Mouse (Mus musculus) stomach, embryonic 14.5 days (tissue): ENCODE measurements around the gene Sept9. TPM values are rescaled to one million over a fixed set of nuclear protein-coding genes. Genes with fewer than 3 reads are reported as not detected.
"Not testable (repeated sequence)": the region's sequence is repeated elsewhere in the genome, so short reads cannot be mapped to it uniquely, and the experiment has no call there.

Experiments
- ATAC-seq: fragments of 200-750 bp; cut with Nextera tagmentation; 2 replicates; pipeline ENCODE4 v1.8.0; 2017; ENCODE audit warnings: low read depth, moderate TSS enrichment; ENCODE audit not compliant: insufficient number of reproducible peaks, insufficient read depth, low FRiP score
- H3K27ac ChIP-seq: fragments of 300-500 bp; sonication (generic); 2 replicates; pipeline ENCODE4 v1.5.1; 2014; ENCODE audit warnings: mild to moderate bottlenecking, low read length, moderate library complexity, mixed read lengths
- H3K27me3 ChIP-seq: fragments of 300-500 bp; sonication (generic); 2 replicates; pipeline ENCODE4 v1.6.1; 2014; ENCODE audit warnings: low read length, control low read depth, mixed read lengths; ENCODE audit not compliant: control insufficient read depth, insufficient read depth
- H3K36me3 ChIP-seq: fragments of 300-500 bp; sonication (generic); 2 replicates; pipeline ENCODE4 v1.6.1; 2014; ENCODE audit warnings: mild to moderate bottlenecking, control low read depth, low read length, moderate library complexity, mixed read lengths; ENCODE audit not compliant: control insufficient read depth, insufficient read depth
- H3K4me1 ChIP-seq: fragments of 300-500 bp; sonication (generic); 2 replicates; pipeline ENCODE4 v1.6.1; 2014; ENCODE audit warnings: low read length, control low read depth, mixed read lengths; ENCODE audit not compliant: control insufficient read depth, insufficient read depth
- H3K4me2 ChIP-seq: fragments of 300-500 bp; sonication (generic); replicated peaks from 2 replicates; pipeline ENCODE4 v1.6.1; 2014; ENCODE audit warnings: low read depth, low read length, control low read depth
- H3K4me3 ChIP-seq: fragments of 300-500 bp; sonication (generic); 2 replicates; pipeline ENCODE4 v1.5.1; 2014; ENCODE audit warnings: low read depth, low read length, control low read depth
- H3K9ac ChIP-seq: fragments of 300-500 bp; sonication (generic); replicated peaks from 2 replicates; pipeline ENCODE4 v1.6.1; 2014; ENCODE audit warnings: low read depth, mild to moderate bottlenecking, control low read depth, low read length, moderate library complexity, mixed read lengths
- H3K9me3 ChIP-seq: fragments of 300-500 bp; sonication (generic); 2 replicates; pipeline ENCODE4 v1.6.1; 2016; ENCODE audit warnings: low read depth, low read length, control low read depth; ENCODE audit not compliant: control insufficient read depth
- WGBS: fragments of 180-500 bp; shearing (Covaris S2); extraction: QIAGEN DNeasy Blood & Tissue Kit; methylation state at CpG from one replicate; pipeline ENCODE4 v1.1.7; 2014; 5-methylcytosine and 5-hydroxymethylcytosine counted together
- polyA plus RNA-seq: library from polyadenylated mRNA; unstranded; fragments of >200 nt; fragmentation: Nextera tagmentation; extraction: Ambion mirVana; gene quantifications from 2 replicates; pipeline ENCODE4 v1.2.1, GENCODE M21; 2014

The Sept9 gene
- polyA plus RNA-seq, 1 experiment from 2014 or later: 106 TPM

GRCm38 (mm10) chr11:117341218-117341617, 141.8 kb downstream of the Sept9 start:
- H3K4me2 ChIP-seq: no peak overlapping the region
- WGBS: 72% methylated on average over 7 of the region's 7 CpGs
- no peak overlapping the region for H3K4me3 ChIP-seq
- H3K27me3 ChIP-seq: no peaks in the 10 kb centered on the region
- H3K4me1 ChIP-seq: peaks cover 55% of the 10 kb centered on the region
- H3K36me3 ChIP-seq: no peaks in the 10 kb centered on the region; the same call in 1 of the 2 replicates
- no peaks in the 10 kb centered on the region for H3K9me3 ChIP-seq
- H3K27ac ChIP-seq: no peak overlapping the region
- no peak overlapping the region for H3K9ac ChIP-seq
- no peak for ATAC-seq

GRCm38 (mm10) chr11:117342076-117342475, 142.6 kb downstream of the Sept9 start:
- no peaks in the 10 kb centered on the region; the same call in 1 of the 2 replicates for H3K36me3 ChIP-seq

GRCm38 (mm10) chr11:117342490-117342889, 143.0 kb downstream of the Sept9 start:
- not testable (repeated sequence) for H3K4me3 ChIP-seq, H3K36me3 ChIP-seq, H3K9ac ChIP-seq, H3K27me3 ChIP-seq, H3K27ac ChIP-seq, ATAC-seq, H3K9me3 ChIP-seq, H3K4me2 ChIP-seq
- peaks cover 64% of the 10 kb centered on the region for H3K4me1 ChIP-seq
- 95% methylated on average over 6 of the region's 6 CpGs for WGBS

More at GRCm38 (mm10) chr11:117342076-117342475, 142.6 kb downstream of the Sept9 start:
- WGBS: 87% methylated on average over 7 of the region's 7 CpGs
- H3K4me3 ChIP-seq: no peak overlapping the region
- no peaks in the 10 kb centered on the region for H3K27me3 ChIP-seq
- no peak overlapping the region for H3K9ac ChIP-seq
- no peak for ATAC-seq
- peaks cover 60% of the 10 kb centered on the region for H3K4me1 ChIP-seq
- no peak overlapping the region for H3K27ac ChIP-seq
- no peaks in the 10 kb centered on the region for H3K9me3 ChIP-seq
- H3K4me2 ChIP-seq: no peak overlapping the region

GRCm38 (mm10) chr11:117343800-117344199, 144.3 kb downstream of the Sept9 start:
- ATAC-seq: no peak
- Histone ChIP-seq H3K4me2 (no peak overlapping the region), H3K9ac (no peak overlapping the region), H3K4me3 (no peak overlapping the region), H3K27me3 (no peaks in the 10 kb centered on the region), H3K36me3 (no peaks in the 10 kb centered on the region; the same call in 1 of the 2 replicates), H3K9me3 (no peaks in the 10 kb centered on the region), H3K4me1 (peaks cover 65% of the 10 kb centered on the region), H3K27ac (peak overlapping the region; percentile 77; the same call in 1 of the 2 replicates)
- 79% methylated on average over 5 of the region's 5 CpGs for whole genome bisulfite sequencing

GRCm38 (mm10) chr11:117344339-117345021, 145.0 kb downstream of the Sept9 start:
- peak overlapping the region; percentile 77 for H3K27ac ChIP-seq
- H3K9me3 ChIP-seq: no peaks in the 10 kb centered on the region
- ATAC-seq: no peak
- no peaks in the 10 kb centered on the region for H3K27me3 ChIP-seq
- WGBS: 35% methylated on average over 11 of the region's 11 CpGs
- no peak overlapping the region for H3K9ac ChIP-seq
- no peak overlapping the region for H3K4me3 ChIP-seq
- H3K4me1 ChIP-seq: peaks cover 71% of the 10 kb centered on the region
- peak overlapping the region; percentile 25 for H3K4me2 ChIP-seq
- no peaks in the 10 kb centered on the region; the same call in 1 of the 2 replicates for H3K36me3 ChIP-seq

GRCm38 (mm10) chr11:117345022-117345765, 145.7 kb downstream of the Sept9 start:
- H3K9me3 ChIP-seq: no peaks in the 10 kb centered on the region
- H3K9ac ChIP-seq: no peak overlapping the region
- no peaks in the 10 kb centered on the region for H3K27me3 ChIP-seq
- no peaks in the 10 kb centered on the region; the same call in 1 of the 2 replicates for H3K36me3 ChIP-seq
- WGBS: 13% methylated on average over 12 of the region's 12 CpGs
- H3K4me2 ChIP-seq: peak overlapping the region; percentile 25
- peaks cover 73% of the 10 kb centered on the region for H3K4me1 ChIP-seq
- ATAC-seq: peak; percentile 54; the same call in 1 of the 2 replicates
- no peak overlapping the region for H3K4me3 ChIP-seq
- peak overlapping the region; percentile 77 for H3K27ac ChIP-seq

GRCm38 (mm10) chr11:117347256-117347655, 147.8 kb downstream of the Sept9 start:
- Histone ChIP-seq H3K9me3 (no peaks in the 10 kb centered on the region), H3K9ac (no peak overlapping the region), H3K4me1 (peaks cover 73% of the 10 kb centered on the region), H3K4me2 (no peak overlapping the region), H3K36me3 (peaks cover 4% of the 10 kb centered on the region), H3K27ac (peak overlapping the region; percentile 1; the same call in 1 of the 2 replicates), H3K27me3 (no peaks in the 10 kb centered on the region), H3K4me3 (no peak overlapping the region)
- 78% methylated on average over 4 of the region's 4 CpGs for WGBS
- no peak for ATAC-seq

- no peak for ATAC-seq
- Histone ChIP-seq H3K9ac (no peak overlapping the region), H3K9me3 (no peaks in the 10 kb centered on the region), H3K36me3 (peaks cover 16% of the 10 kb centered on the region), H3K4me2 (no peak overlapping the region), H3K27me3 (no peaks in the 10 kb centered on the region), H3K4me1 (peaks cover 71% of the 10 kb centered on the region), H3K27ac (peak overlapping the region; percentile 28; the same call in 1 of the 2 replicates), H3K4me3 (no peak overlapping the region)
- 55% methylated on average over 10 of the region's 10 CpGs for WGBS
Observed at GRCm38 (mm10) chr11:117348429-117349103, 149.1 kb downstream of the Sept9 start.
